Mouse (Mus musculus): ENCODE measurements around the gene Mapk11. TPM values are rescaled to one million over a fixed set of nuclear protein-coding genes. Genes with fewer than 3 reads are reported as not detected.

Mapk11 gene
- polyA plus RNA-seq, 1 experiment: 14.0 TPM

- WGBS: 19% methylated on average over 27 of the region's 27 CpGs
These were observed 2.9 kb downstream of the Mapk11 start for GRCm38 (mm10) chr15:89146537-89146936.

DNA sequence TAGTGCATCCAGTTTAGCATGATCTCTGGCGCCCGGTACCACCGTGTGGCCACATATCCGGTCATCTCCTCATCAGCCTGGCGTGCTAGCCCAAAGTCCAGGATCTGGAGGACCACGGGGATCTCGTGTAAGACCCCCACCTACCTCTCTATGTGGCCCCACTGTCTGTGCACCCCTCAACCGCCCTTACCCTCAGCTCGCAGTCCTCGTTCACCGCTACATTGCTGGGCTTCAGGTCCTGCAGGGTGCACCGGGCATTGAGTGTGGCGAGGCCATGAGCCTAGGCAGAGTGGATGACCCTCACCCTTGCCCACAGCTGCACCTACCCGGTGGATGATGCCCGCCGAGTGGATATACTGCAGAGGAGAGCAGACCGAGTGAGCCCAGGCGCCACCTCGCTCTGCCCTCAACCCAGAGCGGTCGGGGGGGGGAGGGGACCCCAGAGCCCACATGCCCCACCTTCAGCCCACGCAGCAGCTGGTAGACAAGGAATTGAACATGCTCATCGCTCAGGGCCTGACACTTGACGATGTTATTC is 3.5 kb downstream of the Mapk11 start:
- TF ChIP-seq CTCF (IDR thresholded peaks at IDR 0.05; ENCODE audit: insufficient read depth, low read length) (no peak), POLR2A (IDR thresholded peaks at IDR 0.05; ENCODE audit: borderline replicate concordance, extremely low read depth, low read depth, low read length) (no peak)
- Histone ChIP-seq H3K4me1 (ENCODE audit: control insufficient read depth, insufficient read depth, low read length) (peaks cover 10% of the 10 kb centered on the region), H3K4me3 (replicated peaks; ENCODE audit: extremely low read depth, low read depth, low read length) (no peak overlapping the region)
- no peak for DNase-seq
- 75% methylated on average over 24 of the region's 24 CpGs for WGBS

More at GRCm38 (mm10) chr15:89146537-89146936, 2.9 kb downstream of the Mapk11 start:
- no peak for TF ChIP-seq CTCF (IDR thresholded peaks at IDR 0.05; ENCODE audit: insufficient read depth, low read length)
- TF ChIP-seq POLR2A (IDR thresholded peaks at IDR 0.05; ENCODE audit: borderline replicate concordance, extremely low read depth, low read depth, low read length): peak; percentile 17; the same call in 1 of the 2 replicates
- Histone ChIP-seq H3K4me3 (replicated peaks; ENCODE audit: extremely low read depth, low read depth, low read length) (peak overlapping the region; percentile 3), H3K4me1 (ENCODE audit: control insufficient read depth, insufficient read depth, low read length) (peaks cover 4% of the 10 kb centered on the region)
- DNase-seq: peak; percentile 54

DNA sequence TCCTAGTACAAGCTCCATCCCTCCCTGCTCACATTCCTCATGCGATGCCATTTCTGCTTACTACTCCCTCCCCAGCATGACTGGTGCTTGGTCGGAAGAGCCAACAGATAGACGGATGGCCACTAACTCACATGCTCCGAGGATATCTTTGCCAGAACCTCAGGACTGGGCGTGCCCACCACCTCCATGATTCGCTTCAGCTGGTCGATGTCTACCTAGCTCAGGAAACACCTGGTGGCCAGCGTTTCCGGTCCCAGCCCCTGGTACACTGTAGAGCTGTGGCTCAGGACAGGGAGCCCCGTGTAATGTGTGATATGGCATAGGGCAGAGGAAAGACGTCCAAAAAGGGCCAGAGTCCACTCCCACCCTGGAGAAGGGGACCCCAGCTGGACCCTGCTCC is 4.5 kb downstream of the Mapk11 start:
- Histone ChIP-seq H3K4me1 (ENCODE audit: control insufficient read depth, insufficient read depth, low read length) (peaks cover 10% of the 10 kb centered on the region), H3K4me3 (replicated peaks; ENCODE audit: extremely low read depth, low read depth, low read length) (no peak overlapping the region)
- TF ChIP-seq CTCF (IDR thresholded peaks at IDR 0.05; ENCODE audit: insufficient read depth, low read length) (no peak), POLR2A (IDR thresholded peaks at IDR 0.05; ENCODE audit: borderline replicate concordance, extremely low read depth, low read depth, low read length) (no peak)
- DNase-seq: no peak
- WGBS: 70% methylated on average over 11 of the region's 11 CpGs

DNA sequence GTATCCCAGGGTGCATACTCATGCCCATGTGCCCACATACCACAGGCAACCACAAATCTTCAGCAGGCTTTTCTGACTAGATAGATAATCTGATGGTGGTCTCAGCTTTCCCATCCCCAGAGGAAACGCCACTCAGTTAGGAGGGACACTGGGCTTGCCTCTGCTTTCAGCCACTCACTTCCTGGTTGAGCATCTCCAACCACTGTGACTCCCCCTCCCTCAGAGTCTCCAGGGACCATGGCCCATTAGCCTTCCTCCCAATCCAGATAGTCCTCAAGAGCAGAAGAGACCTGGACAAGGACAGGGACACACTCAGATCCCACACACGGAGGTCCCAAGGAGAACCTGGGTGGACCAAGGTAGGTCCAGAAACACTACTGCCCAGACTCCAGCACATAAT is 6.3 kb downstream of the Mapk11 start:
- WGBS: 73% methylated on average over 2 of the region's 2 CpGs
- no peak overlapping the region for H3K4me3 ChIP-seq (replicated peaks; ENCODE audit: extremely low read depth, low read depth, low read length)
- no peak for DNase-seq
- H3K4me1 ChIP-seq (ENCODE audit: control insufficient read depth, insufficient read depth, low read length): peaks cover 14% of the 10 kb centered on the region
- no peak for TF ChIP-seq POLR2A (IDR thresholded peaks at IDR 0.05; ENCODE audit: borderline replicate concordance, extremely low read depth, low read depth, low read length)
- no peak for TF ChIP-seq CTCF (IDR thresholded peaks at IDR 0.05; ENCODE audit: insufficient read depth, low read length)

DNA sequence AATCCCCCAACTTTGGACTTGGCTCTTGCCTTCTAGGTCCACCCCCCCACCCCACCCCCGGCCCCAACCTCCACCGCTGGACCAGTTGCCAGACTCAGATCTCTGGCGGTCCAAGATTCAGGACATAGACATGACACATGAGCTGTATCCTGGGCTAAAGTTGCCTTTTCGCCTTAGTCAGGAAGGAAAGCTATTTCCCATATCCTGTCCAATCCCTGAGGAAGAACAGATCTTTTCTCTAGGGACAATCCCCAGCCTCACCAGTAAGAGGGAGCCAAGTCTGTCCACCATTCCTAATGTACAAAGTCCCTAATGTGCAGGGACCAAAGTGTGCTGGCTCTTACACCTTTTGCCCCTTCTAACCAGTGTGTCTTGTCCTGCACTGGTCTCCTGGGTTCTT is 7.5 kb downstream of the Mapk11 start:
- WGBS: 38% methylated on average over 4 of the region's 4 CpGs
- no peak for TF ChIP-seq POLR2A (IDR thresholded peaks at IDR 0.05; ENCODE audit: borderline replicate concordance, extremely low read depth, low read depth, low read length)
- TF ChIP-seq CTCF (IDR thresholded peaks at IDR 0.05; ENCODE audit: insufficient read depth, low read length): no peak
- DNase-seq: no peak
- Histone ChIP-seq H3K4me3 (replicated peaks; ENCODE audit: extremely low read depth, low read depth, low read length) (no peak overlapping the region), H3K4me1 (ENCODE audit: control insufficient read depth, insufficient read depth, low read length) (peaks cover 14% of the 10 kb centered on the region)

DNA sequence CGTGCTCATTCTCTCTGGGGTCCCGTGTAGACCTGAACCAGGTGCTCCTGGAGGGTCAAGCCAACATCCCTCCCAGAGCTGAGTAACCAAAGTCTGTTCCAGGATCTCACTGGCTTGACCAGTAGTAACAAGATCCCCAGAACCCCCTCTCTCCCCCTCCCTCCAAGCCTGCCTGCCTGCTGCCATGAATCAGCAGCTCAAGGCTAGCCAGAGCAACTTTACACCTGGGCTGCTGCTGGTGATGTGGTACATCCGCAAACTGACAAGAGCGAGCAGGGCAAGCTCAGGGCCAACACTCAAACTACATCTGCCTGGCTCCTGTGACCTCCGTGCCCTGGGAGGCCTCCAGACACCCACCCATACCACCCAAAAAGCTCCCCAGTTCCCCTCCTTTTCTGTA is 8.0 kb downstream of the Mapk11 start:
- TF ChIP-seq POLR2A (IDR thresholded peaks at IDR 0.05; ENCODE audit: borderline replicate concordance, extremely low read depth, low read depth, low read length) (no peak), CTCF (IDR thresholded peaks at IDR 0.05; ENCODE audit: insufficient read depth, low read length) (no peak)
- DNase-seq: no peak
- 24% methylated on average over 5 of the region's 5 CpGs for WGBS
- H3K4me3 ChIP-seq (replicated peaks; ENCODE audit: extremely low read depth, low read depth, low read length): no peak overlapping the region
- H3K4me1 ChIP-seq (ENCODE audit: control insufficient read depth, insufficient read depth, low read length): peaks cover 14% of the 10 kb centered on the region

DNA sequence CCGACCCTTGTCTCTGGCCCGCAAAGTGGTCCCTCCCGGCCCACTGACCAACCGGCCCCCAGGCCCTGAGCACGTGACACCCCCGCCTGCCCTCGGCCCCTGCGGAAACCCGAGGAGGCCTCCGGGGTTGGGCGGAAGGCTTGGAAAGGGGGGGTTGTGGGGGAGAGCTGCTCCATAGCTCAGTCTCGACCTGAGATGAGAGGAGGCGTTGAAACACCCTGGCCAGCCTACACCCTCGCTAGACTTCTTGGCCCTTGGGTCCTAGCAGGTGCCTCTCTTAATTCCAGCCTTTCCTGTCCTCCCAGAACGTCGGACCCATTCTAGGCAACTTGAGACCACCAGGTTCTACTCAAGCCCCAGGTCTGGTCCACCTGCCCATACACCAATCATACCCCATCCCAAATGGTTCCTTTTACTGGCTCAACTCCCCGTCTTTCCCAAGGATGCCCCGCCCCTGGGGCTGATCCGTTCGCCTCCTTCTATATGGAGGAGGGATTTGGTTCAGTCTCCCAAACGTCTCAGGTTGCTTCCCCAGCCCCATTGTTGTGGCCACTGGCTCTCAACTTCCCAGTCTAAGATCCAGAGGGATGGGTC is 8.7 kb downstream of the Mapk11 start, which contains the start of gene Mapk12:
Mapk12 (minus strand) TSS at position 45 of the 594 bp plus-strand sequence.
- Histone ChIP-seq H3K4me1 (ENCODE audit: control insufficient read depth, insufficient read depth, low read length) (peaks cover 14% of the 10 kb centered on the region), H3K4me3 (replicated peaks; ENCODE audit: extremely low read depth, low read depth, low read length) (peak within 1 kb of the TSS; percentile 88)
- no peak for DNase-seq
- TF ChIP-seq CTCF (IDR thresholded peaks at IDR 0.05; ENCODE audit: insufficient read depth, low read length) (no peak), POLR2A (IDR thresholded peaks at IDR 0.05; ENCODE audit: borderline replicate concordance, extremely low read depth, low read depth, low read length) (peak; percentile 55; the same call in 1 of the 2 replicates)
- 1% methylated on average over 21 of the region's 21 CpGs for WGBS

- Histone ChIP-seq H3K4me3 (replicated peaks; ENCODE audit: extremely low read depth, low read depth, low read length) (peak overlapping the region; percentile 88), H3K4me1 (ENCODE audit: control insufficient read depth, insufficient read depth, low read length) (peaks cover 14% of the 10 kb centered on the region)
- TF ChIP-seq POLR2A (IDR thresholded peaks at IDR 0.05; ENCODE audit: borderline replicate concordance, extremely low read depth, low read depth, low read length): peak; percentile 69; the same call in 1 of the 2 replicates
- no peak for TF ChIP-seq CTCF (IDR thresholded peaks at IDR 0.05; ENCODE audit: insufficient read depth, low read length)
- under 1% methylated on average over 53 of the region's 53 CpGs for WGBS
- DNase-seq: peak; percentile 62
These were observed 9.3 kb downstream of the Mapk11 start for GRCm38 (mm10) chr15:89140048-89140658.

DNA sequence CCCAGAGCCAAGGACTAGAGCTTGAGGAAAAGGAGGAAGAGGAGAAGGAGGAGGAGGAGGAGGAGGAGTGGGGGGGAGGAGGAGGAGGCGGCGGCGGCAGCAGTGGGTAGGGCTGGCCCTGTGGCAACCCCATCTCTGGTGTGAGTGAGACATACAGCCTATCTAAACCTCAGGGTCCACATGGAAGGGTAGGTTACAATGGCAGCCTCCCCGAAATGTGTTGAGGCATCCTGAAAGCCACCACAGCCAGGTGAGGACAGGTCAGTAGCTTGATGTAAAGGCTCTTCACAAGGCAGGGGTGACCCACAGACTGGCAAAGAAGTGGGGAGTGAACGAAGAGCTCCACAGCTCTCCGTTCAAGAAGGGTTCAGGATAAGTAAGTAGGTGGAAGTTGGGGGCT is 10.9 kb downstream of the Mapk11 start:
- TF ChIP-seq CTCF (IDR thresholded peaks at IDR 0.05; ENCODE audit: insufficient read depth, low read length): no peak
- no peak for TF ChIP-seq POLR2A (IDR thresholded peaks at IDR 0.05; ENCODE audit: borderline replicate concordance, extremely low read depth, low read depth, low read length)
- 90% methylated on average over 6 of the region's 6 CpGs for WGBS
- no peak for DNase-seq
- H3K4me1 ChIP-seq (ENCODE audit: control insufficient read depth, insufficient read depth, low read length): peaks cover 14% of the 10 kb centered on the region
- no peak overlapping the region for H3K4me3 ChIP-seq (replicated peaks; ENCODE audit: extremely low read depth, low read depth, low read length)

DNA sequence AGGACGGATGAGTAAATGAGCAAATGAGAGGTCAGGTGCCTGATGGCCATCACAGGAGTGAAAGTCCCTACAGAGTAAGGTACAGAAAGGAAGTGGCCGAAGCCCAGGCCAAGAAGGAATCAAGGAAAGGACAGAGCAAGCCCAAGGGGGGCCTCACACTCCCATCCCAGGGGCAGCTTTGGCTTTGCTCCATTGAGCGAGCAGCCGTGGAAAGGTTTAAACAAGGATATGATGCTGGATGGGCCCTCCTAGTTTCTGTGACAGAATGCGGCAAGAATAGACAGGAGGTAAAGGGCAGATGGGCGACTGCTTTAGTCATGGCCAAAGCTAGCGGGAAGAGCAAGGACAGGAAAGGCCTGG is 11.4 kb downstream of the Mapk11 start:
- Histone ChIP-seq H3K4me3 (replicated peaks; ENCODE audit: extremely low read depth, low read depth, low read length) (no peak overlapping the region), H3K4me1 (ENCODE audit: control insufficient read depth, insufficient read depth, low read length) (peaks cover 14% of the 10 kb centered on the region)
- 79% methylated on average over 7 of the region's 7 CpGs for whole genome bisulfite sequencing
- no peak for DNase-seq
- TF ChIP-seq CTCF (IDR thresholded peaks at IDR 0.05; ENCODE audit: insufficient read depth, low read length) (no peak), POLR2A (IDR thresholded peaks at IDR 0.05; ENCODE audit: borderline replicate concordance, extremely low read depth, low read depth, low read length) (no peak)
